Mouse (Mus musculus) fibroblast of lung, adult 2 months (primary cell): Measurements from ENCODE around the gene Casp8ap2.

Experiments
- DNase-seq: peaks from one replicate; pipeline ENCODE4 v3.0.0-alpha.2; 2011; ENCODE audit warnings: low read depth

The Casp8ap2 gene

DNA sequence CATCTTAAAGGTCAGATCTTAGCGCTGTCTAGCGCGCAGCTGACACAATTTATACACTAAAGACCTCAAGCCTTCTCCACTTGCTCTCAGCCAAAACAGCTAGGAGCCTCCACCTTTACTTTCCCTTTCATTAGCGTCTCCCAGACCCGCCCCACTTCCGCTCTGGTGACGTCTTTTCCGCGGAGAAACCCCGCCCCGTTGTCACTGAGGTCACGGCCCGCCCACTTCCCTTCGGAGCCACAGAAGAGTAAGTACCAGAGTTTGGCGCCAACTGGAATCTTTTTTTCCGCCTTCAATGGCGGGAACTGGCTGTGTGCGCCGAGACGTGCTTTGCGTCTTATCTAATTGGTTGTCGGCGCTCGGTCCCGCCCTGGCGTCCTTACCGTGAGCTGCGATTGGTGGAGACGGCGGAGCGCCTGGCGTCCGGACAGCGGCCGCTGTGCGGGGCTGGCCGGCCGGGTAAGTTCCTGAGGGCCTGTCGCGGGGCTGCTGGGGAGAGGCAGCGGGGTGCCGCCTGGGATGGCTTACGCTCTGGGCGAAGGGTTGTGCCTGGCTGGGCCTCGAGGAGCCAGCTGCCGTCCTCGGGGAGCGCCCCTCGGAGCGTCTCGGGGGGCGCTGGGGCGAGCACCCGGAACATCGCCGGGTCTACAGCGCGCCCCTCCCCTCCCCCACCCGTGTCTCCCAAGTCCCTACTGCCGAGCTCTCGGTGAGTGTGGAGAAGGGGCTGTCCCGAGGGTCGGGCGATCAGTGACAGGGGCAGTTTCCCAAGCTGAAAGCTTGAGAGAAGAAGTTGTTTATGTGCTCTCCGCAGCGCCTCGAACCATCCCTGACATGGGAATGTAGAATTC is at the start of gene Casp8ap2:
Gene Casp8ap2, plus strand, starts transcription at position 418 of the 848 bp plus-strand sequence.
- DNase-seq = peak; percentile 98

DNA sequence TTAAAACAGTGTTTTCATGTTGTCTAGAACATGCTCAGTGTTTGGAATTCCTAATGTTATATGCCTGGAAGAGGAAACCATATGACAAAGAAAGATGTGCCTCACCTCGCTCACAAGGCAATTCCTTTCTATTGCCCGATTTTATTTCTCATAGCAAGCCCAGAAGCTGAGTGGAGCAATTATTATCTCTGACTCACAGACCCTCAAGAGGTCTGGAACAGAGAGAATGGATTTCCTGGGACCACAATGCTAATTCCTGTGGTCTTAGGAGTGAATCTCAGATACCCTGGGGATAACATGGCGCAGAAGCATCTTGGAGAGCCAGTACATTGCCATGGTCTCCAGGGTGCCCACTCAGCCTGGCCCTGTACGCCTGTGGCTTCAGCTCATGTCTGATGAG is 46.2 kb upstream of the Casp8ap2 start:
- DNase-seq = no peak

- DNase-seq = peak; percentile 91
Observed at GRCm38 (mm10) chr4:32569995-32570938, 45.0 kb upstream of the Casp8ap2 start.

GRCm38 (mm10) chr4:32570939-32571317 is 44.3 kb upstream of the Casp8ap2 start:
- DNase-seq = no peak

GRCm38 (mm10) chr4:32571441-32571840 is 43.8 kb upstream of the Casp8ap2 start:
- no peak for DNase-seq

DNA sequence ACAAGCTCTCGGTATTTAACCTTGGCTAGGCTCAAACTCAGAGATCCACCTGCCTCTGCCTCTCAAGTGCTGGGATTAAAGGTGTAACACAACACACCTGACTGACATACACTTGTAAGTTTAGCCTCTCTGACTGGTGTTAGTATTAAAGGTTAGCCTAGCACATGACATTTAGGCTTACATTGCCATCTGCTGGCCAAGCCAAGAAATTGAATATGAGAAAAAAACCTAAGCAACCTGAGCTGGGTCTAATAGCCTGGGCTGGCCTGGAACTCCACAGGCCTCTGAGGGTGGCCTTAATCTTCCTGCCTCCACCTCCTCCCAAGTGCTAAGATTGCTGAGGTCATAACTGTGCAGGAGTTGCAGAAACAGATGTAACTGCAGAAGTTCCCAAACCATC is 43.1 kb upstream of the Casp8ap2 start:
- no peak for DNase-seq

- DNase-seq = no peak
Observed at GRCm38 (mm10) chr4:32573586-32573985, 41.7 kb upstream of the Casp8ap2 start.

DNA sequence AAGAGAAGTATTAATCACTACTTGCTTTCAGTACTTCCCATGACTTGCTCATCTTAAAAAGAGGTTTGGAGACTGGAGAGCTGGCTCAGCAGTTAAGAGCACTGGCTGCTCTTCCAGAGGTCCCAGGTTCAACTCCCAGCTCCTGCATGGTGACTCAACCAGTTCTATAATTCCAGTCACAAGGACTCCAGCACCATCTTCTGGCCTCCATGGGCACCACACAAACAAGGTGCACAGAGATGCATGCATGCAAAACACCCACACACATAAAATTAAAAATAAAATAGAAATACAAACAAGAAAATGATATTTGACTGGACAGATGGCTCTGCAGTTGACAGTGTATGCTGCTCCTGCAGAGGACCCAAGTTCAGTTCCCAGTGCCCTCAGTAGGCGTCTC is 40.6 kb upstream of the Casp8ap2 start:
- no peak for DNase-seq

GRCm38 (mm10) chr4:32575165-32575564 is 40.1 kb upstream of the Casp8ap2 start:
- DNase-seq = no peak

DNA sequence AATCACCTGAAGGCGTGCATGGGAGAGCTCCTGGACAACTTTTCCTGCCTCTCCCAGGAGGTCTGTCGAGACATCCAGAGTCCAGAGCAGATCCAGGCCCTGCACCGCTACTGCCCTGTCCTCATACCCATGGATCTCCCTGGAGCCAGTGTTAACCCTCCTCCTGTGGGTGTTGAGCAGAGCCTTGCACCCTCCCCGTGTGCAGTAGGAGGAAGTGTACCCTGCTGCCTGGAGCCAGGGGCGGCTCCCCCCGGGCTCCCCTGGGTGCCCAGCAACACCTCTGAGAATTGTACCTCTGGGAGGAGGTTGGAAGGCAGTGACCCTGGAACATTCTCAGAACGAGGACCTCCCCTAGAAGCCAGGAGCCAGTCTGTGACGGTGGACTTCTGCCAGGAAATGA is 35.4 kb upstream of the Casp8ap2 start:
- no peak for DNase-seq

GRCm38 (mm10) chr4:32584181-32584580 is 31.1 kb upstream of the Casp8ap2 start:
- no peak for DNase-seq

GRCm38 (mm10) chr4:32586596-32586995 is 28.7 kb upstream of the Casp8ap2 start:
- DNase-seq = no peak

DNA sequence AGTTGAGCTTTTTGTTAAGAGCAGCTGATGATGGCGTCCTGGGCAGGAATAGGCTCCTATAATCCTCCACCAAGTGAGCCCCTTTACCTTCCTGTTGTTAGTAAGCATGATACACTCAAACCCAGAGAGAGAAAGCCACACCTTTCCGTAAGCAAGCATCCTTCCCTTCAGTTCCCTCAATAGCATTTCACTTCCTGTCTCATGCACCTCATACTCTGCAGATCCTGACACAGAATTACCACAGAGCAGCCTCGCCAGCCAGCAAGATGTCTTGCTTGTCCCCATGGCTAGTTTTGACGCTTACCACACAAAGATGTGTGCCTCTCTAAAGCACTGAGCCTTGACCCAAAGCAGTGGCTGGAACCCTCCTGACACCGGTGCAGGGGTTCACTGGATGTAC is 27.7 kb upstream of the Casp8ap2 start:
- no peak for DNase-seq

DNA sequence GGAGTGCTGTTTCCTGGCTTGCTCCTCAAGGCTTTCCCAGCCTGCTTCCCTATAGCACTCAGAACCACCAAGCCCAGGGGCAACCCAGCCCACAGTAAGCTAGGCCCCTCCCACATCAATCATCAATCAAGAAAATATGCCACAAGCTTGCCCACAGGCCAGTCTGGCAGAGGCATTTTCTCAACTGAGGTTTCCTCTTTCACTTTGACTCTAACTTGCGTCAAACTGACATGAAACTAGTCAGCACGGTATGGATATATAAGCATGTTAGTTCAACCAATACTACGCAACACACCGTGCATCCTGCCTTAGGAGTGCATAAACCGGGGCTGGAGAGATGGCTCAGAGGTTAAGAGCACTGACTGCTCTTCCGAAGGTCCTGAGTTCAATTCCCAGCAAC is 27.0 kb upstream of the Casp8ap2 start:
- no peak for DNase-seq

- no peak for DNase-seq
Observed at GRCm38 (mm10) chr4:32601135-32601534, 14.1 kb upstream of the Casp8ap2 start.

DNA sequence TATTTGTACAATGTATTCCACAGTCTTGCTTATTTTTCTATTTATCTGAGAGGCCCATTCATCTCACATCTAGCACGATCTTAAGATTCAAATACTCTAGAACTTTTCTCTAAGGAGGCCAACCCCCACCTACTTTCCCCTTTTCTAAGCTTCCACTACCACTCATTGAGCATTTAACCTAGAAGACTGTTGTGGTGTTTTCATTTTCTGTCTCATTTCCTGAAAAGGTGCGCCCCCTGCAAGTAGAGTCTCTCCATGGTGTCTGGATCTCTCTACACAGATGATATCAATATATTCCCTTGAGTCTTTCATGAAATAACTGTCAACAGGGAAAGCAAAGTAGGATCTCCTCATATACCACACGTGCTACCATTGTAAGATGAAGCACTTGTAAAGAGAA is 12.6 kb upstream of the Casp8ap2 start, which contains the start of gene Gja10:
Gene Gja10, minus strand, starts transcription at position 101 of the 400 bp plus-strand sequence.
- DNase-seq = no peak

GRCm38 (mm10) chr4:32621637-32622036 is 6.4 kb downstream of the Casp8ap2 start:
- DNase-seq = no peak

DNA sequence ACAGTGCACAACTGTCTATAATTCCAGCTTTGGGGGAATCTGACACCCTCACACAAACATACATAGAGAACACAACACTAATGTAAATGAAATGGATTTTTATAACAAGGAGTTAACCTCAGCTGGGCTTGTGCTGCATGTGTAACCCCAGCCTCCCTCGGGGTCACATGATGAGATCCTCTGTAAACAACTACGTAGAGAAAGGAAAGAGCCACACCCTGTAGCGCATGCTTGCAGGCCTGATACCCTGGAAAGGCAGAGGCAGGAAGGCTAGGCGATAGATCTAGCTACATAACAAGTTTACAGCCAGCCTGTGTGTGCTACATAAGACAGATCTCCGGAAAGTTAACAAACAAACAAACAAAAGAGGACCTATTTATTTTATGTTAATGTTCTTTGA is 36.4 kb downstream of the Casp8ap2 start:
- no peak for DNase-seq

GRCm38 (mm10) chr4:32656146-32656904 is 41.1 kb downstream of the Casp8ap2 start:
- DNase-seq = no peak

DNA sequence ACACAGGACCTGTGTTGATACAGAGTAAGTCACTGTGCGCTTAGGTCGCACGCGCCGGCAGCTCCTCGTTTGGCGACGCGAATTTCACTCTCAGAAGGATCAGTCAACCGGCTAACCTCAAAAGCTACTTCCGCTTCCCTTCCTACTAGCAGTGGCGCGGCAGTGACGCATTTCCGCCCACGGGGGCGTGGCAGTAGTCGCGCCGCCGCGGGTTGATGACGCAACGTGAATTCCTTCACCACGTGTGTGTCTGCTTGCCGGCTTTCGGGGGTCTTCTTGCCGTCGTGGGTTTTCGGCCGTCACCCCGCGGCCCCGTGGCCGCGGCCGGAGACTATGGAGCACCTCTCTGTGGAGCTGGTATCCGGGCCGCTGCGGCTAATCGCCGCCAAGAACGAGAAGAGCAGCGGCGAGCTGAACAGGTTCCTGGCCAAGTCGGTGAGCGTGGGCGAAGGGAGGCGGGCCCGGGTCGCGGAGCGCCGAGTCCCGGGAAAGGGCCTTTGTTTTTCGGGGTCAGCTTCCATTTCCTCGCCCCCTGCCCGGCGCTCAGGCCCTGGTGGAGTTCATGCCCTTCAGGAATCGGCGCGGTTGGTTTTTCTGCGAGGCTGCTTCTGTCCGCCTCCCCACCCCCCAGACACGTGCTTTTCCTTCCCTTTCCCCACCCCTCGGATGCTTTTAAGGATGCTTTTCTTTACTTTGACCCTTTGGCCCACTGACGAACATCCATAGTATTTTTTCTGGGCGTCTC is 41.8 kb downstream of the Casp8ap2 start, which contains the start of gene Mdn1:
Gene Mdn1, plus strand, starts transcription at position 202 of the 745 bp plus-strand sequence.
- peak; percentile 69 for DNase-seq

- no peak for DNase-seq
Observed at GRCm38 (mm10) chr4:32665843-32666242, 50.6 kb downstream of the Casp8ap2 start.
